Mouse (Mus musculus): ENCODE results near the gene Trim65. TPM values are rescaled to one million over a fixed set of nuclear protein-coding genes. Genes with fewer than 3 reads are reported as not detected.

The Trim65 gene
- polyA plus RNA-seq, 1 experiment from 2014 or later: 3.1 TPM

DNA sequence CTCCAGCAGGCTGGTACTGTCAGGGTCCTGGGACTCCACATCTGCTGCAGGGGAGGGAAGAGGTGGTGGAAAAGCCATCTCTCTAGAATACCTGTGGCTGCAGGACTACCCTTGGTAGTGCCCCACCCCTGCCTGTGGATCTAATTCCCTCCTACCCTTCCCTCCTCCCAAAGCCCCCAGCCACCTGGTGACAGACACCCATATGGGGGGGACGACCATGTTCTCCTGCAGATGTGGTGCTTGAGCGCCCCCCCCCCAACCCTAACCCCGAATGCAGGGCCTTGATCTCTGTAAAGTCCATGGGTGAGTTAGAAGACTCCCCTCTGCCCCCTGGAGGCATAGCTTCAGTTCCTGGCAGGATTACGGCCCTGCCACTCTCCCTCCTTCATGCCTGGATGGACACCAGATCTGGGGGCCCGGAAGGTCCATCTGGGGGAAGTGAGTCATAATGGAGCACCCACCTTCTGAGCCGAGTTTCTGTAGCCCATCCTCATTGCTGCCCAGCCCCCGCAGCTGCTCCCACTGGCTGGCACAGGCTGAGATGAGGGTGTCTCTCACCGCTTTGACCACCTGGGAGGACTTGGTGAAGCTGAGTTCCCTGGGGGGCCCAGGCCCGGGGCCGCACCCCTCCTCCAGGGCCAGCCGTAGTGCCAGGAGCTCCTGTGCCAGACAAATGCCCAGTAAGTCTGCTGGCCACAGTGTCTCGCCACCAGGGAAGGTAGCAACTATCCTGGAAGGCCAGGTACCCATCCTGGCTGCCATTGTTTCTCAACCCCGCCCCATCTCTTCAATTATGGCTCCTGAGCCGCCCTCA, 23.8 kb downstream of the Trim65 start:
- no peaks in the 10 kb centered on the region for H3K36me3 ChIP-seq (ENCODE audit: control insufficient read depth, insufficient read depth)
- H3K27ac ChIP-seq (ENCODE audit: low read depth, low read length): no peak overlapping the region
- H3K4me2 ChIP-seq (replicated peaks; ENCODE audit: low read depth): peak overlapping the region; percentile 75
- H3K9ac ChIP-seq (ENCODE audit: low read depth, low read length): no peak overlapping the region
- ATAC-seq: no peak
- H3K27me3 ChIP-seq (replicated peaks; ENCODE audit: control insufficient read depth, insufficient read depth, low read length): peaks cover 28% of the 10 kb centered on the region
- WGBS: 54% methylated on average over 14 of the region's 14 CpGs
- H3K4me3 ChIP-seq (ENCODE audit: low read depth, low read length): peak overlapping the region; percentile 59
- TF ChIP-seq CTCF (IDR thresholded peaks at IDR 0.05; ENCODE audit: low read depth): peak; percentile 44
- H3K4me1 ChIP-seq (replicated peaks; ENCODE audit: control insufficient read depth, insufficient read depth, low read length): peaks cover 22% of the 10 kb centered on the region
- H3K9me3 ChIP-seq (ENCODE audit: control insufficient read depth): no peaks in the 10 kb centered on the region

DNA sequence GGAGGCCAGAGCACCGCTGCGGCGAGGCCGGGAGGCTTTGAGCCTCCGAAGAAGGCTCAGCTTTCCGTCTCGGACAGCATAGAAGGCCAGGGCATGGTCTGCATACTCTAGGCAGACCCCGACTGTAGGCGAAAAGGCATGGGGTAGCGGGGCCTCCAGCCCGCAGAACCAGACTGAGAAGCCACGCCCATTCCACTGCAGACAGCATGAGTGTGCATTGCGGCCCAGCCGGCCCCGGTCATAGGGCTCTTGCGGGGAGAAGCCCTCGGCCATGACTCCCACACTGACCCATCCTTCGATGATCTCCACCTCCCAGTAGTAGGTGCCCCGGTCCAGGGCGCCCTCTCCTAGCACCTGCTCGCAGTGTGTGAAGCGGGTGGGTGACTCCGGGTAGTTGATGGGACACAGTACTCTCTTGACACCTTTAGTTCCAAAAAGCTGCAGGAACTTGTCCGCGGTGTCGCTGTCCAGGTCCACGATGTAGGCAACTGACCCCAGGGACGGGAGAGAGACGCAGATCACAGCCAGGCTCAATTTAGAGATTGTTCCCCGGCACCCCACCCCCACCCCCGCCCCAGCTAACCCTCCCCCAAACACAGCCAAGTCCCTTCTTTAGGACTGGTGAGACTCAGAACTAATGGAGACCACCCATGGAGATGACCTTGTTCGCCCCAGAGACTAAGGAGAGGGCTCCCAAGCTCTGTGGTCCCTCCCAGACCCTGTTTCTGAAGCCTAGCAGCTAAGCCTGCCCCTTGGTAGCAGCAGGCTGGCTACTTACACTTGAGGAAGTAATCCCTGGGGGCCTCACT, 24.6 kb downstream of the Trim65 start:
- Histone ChIP-seq H3K4me2 (replicated peaks; ENCODE audit: low read depth) (peak overlapping the region; percentile 75), H3K4me1 (replicated peaks; ENCODE audit: control insufficient read depth, insufficient read depth, low read length) (peaks cover 29% of the 10 kb centered on the region), H3K9me3 (ENCODE audit: control insufficient read depth) (no peaks in the 10 kb centered on the region), H3K27ac (ENCODE audit: low read depth, low read length) (no peak overlapping the region), H3K27me3 (replicated peaks; ENCODE audit: control insufficient read depth, insufficient read depth, low read length) (peaks cover 28% of the 10 kb centered on the region), H3K4me3 (ENCODE audit: low read depth, low read length) (no peak overlapping the region), H3K36me3 (ENCODE audit: control insufficient read depth, insufficient read depth) (no peaks in the 10 kb centered on the region), H3K9ac (ENCODE audit: low read depth, low read length) (no peak overlapping the region)
- 37% methylated on average over 32 of the region's 32 CpGs for WGBS
- no peak for ATAC-seq
- no peak for TF ChIP-seq CTCF (IDR thresholded peaks at IDR 0.05; ENCODE audit: low read depth)

DNA sequence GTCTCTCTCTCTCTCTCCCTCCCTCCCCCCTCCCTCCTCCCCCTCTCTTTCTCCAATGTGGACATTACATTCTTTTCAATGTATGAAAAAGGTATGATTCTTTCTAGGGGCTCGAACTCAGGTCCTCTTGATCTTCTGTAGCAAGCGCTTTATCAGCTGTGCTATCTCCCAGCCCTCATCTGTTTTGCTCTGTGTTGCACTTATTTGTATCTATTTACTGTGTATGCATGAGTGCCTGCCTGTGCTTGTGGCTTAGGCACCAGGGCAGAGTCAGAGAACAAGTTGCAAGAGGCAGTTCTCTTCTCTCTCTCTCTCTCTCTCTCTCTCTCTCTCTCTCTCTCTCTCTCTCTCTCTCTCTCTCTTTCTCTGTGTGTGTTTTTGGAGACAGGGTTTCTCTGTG, 25.9 kb downstream of the Trim65 start:
- Histone ChIP-seq H3K27me3 (replicated peaks; ENCODE audit: control insufficient read depth, insufficient read depth, low read length) (peaks cover 24% of the 10 kb centered on the region), H3K9me3 (ENCODE audit: control insufficient read depth) (no peaks in the 10 kb centered on the region), H3K36me3 (ENCODE audit: control insufficient read depth, insufficient read depth) (no peaks in the 10 kb centered on the region), H3K9ac (ENCODE audit: low read depth, low read length) (no peak overlapping the region), H3K4me3 (ENCODE audit: low read depth, low read length) (no peak overlapping the region), H3K27ac (ENCODE audit: low read depth, low read length) (no peak overlapping the region), H3K4me2 (replicated peaks; ENCODE audit: low read depth) (no peak overlapping the region), H3K4me1 (replicated peaks; ENCODE audit: control insufficient read depth, insufficient read depth, low read length) (peaks cover 37% of the 10 kb centered on the region)
- 96% methylated on average over 2 of the region's 2 CpGs for WGBS
- no peak for TF ChIP-seq CTCF (IDR thresholded peaks at IDR 0.05; ENCODE audit: low read depth)
- ATAC-seq: no peak

DNA sequence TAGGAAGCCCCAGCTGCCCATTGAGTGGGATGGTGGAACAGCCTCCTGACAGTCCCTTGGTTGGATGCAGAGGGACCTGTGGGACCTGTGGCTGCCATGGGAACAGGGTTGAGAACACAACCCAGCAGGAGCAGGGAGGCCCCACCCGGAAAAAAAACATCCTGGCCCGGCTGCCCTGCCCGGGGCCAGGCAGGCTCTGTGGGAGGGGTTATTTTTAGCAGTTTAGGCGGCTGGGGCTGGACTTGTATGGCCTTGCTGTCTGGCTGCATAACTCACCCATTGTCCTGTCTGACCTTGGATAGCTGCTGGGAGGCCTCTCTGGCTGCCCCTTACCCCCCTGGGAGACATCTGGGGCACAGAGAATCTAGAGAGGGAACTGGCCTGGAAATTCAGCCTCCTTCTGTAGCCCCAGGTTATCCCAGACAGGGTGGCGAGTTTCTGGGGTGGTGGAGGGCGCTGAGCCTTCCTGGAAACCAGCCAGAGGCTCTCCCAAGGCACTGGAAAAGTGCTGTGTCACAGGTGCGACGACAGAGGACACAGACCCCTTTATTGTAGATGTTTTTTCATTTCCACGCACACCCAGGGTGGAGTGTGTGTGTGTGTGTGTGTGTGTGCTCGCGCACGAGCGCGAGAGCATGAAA, 26.8 kb downstream of the Trim65 start:
- Histone ChIP-seq H3K4me1 (replicated peaks; ENCODE audit: control insufficient read depth, insufficient read depth, low read length) (peaks cover 35% of the 10 kb centered on the region), H3K9me3 (ENCODE audit: control insufficient read depth) (no peaks in the 10 kb centered on the region), H3K9ac (ENCODE audit: low read depth, low read length) (no peak overlapping the region), H3K4me3 (ENCODE audit: low read depth, low read length) (no peak overlapping the region), H3K27ac (ENCODE audit: low read depth, low read length) (peak overlapping the region; percentile 50), H3K36me3 (ENCODE audit: control insufficient read depth, insufficient read depth) (no peaks in the 10 kb centered on the region), H3K27me3 (replicated peaks; ENCODE audit: control insufficient read depth, insufficient read depth, low read length) (peaks cover 16% of the 10 kb centered on the region), H3K4me2 (replicated peaks; ENCODE audit: low read depth) (no peak overlapping the region)
- no peak for TF ChIP-seq CTCF (IDR thresholded peaks at IDR 0.05; ENCODE audit: low read depth)
- WGBS: 32% methylated on average over 14 of the region's 14 CpGs
- peak; percentile 52 for ATAC-seq

DNA sequence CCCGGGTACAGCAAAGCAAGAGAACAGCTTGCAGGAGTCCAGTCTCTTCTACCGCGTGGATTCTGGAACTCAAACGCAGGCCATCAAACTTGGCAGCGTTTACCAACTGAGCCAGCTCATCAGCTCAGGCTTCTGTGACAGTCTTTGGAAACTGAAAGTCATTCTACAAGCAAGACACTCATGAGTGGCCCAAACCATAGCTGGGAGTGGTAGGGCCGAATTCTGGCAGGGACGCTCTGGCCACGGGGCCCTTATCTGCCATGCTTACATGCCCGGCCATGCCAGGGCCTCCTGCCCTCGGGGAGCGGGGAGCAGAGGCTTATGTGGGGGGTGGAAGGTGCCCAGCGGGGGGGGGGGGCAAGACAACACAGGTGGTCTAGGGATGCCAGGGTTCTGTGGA, 27.4 kb downstream of the Trim65 start:
- peak overlapping the region; percentile 50; the same call in 1 of the 2 replicates for H3K27ac ChIP-seq (ENCODE audit: low read depth, low read length)
- H3K4me1 ChIP-seq (replicated peaks; ENCODE audit: control insufficient read depth, insufficient read depth, low read length): peaks cover 39% of the 10 kb centered on the region
- no peak overlapping the region for H3K9ac ChIP-seq (ENCODE audit: low read depth, low read length)
- H3K9me3 ChIP-seq (ENCODE audit: control insufficient read depth): no peaks in the 10 kb centered on the region
- no peak overlapping the region for H3K4me3 ChIP-seq (ENCODE audit: low read depth, low read length)
- no peak for ATAC-seq
- H3K36me3 ChIP-seq (ENCODE audit: control insufficient read depth, insufficient read depth): no peaks in the 10 kb centered on the region
- TF ChIP-seq CTCF (IDR thresholded peaks at IDR 0.05; ENCODE audit: low read depth): no peak
- H3K4me2 ChIP-seq (replicated peaks; ENCODE audit: low read depth): no peak overlapping the region
- 67% methylated on average over 11 of the region's 12 CpGs for WGBS
- peaks cover 14% of the 10 kb centered on the region for H3K27me3 ChIP-seq (replicated peaks; ENCODE audit: control insufficient read depth, insufficient read depth, low read length)

DNA sequence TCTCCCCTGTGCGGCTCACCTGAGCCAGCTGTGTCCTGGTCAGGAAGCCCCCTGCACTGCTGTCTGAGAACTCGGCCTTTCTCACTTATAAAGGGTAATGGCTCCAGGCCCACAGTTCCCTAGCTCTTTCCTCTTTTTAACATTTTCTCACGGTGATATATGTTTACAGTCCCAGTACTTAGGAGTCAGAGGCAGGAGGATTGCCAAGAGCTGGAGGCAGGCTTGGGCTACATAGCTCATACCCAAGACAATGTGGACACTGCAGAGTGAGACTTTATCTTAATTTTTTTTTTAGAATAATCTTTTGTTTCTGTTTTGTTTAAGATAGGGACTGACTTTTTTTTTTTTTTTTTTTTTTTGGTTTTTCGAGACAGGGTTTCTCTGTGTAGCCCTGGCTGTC, 28.5 kb downstream of the Trim65 start:
- Histone ChIP-seq H3K36me3 (ENCODE audit: control insufficient read depth, insufficient read depth) (no peaks in the 10 kb centered on the region), H3K27ac (ENCODE audit: low read depth, low read length) (peak overlapping the region; percentile 74; the same call in 1 of the 2 replicates), H3K27me3 (replicated peaks; ENCODE audit: control insufficient read depth, insufficient read depth, low read length) (peaks cover 5% of the 10 kb centered on the region), H3K4me1 (replicated peaks; ENCODE audit: control insufficient read depth, insufficient read depth, low read length) (peaks cover 36% of the 10 kb centered on the region), H3K4me3 (ENCODE audit: low read depth, low read length) (no peak overlapping the region), H3K9ac (ENCODE audit: low read depth, low read length) (peak overlapping the region; percentile 18; the same call in 1 of the 2 replicates), H3K4me2 (replicated peaks; ENCODE audit: low read depth) (peak overlapping the region; percentile 38), H3K9me3 (ENCODE audit: control insufficient read depth) (no peaks in the 10 kb centered on the region)
- TF ChIP-seq CTCF (IDR thresholded peaks at IDR 0.05; ENCODE audit: low read depth): no peak
- ATAC-seq: no peak
- WGBS: 55% methylated on average over 3 of the region's 4 CpGs

Measured in intestine, postnatal 0 days (tissue).